Mouse (Mus musculus) neutrophil, adult 5-6 weeks (primary cell): Measurements from ENCODE around the gene Ddo. TPM values are rescaled to one million over a fixed set of nuclear protein-coding genes. Genes with fewer than 3 reads are reported as not detected.

ENCODE experiments used
- ATAC-seq: fragments of 151-379, 151-347 bp; 2 replicates; pipeline ENCODE4 v1.8.0; 2017; ENCODE audit warnings: mild to moderate bottlenecking, moderate TSS enrichment; ENCODE audit not compliant: insufficient number of reproducible peaks, poor library complexity, low FRiP score, severe bottlenecking; ENCODE audit errors: extremely low read depth
- total RNA-seq: library from RNA; stranded (forward); fragments of 200-1000 nt; gene quantifications from 2 replicates; pipeline ENCODE4 v1.2.3, GENCODE M21; 2017

The Ddo gene
- total RNA-seq = 0.12 TPM in 1 of 2 replicates, not detected in the other

DNA sequence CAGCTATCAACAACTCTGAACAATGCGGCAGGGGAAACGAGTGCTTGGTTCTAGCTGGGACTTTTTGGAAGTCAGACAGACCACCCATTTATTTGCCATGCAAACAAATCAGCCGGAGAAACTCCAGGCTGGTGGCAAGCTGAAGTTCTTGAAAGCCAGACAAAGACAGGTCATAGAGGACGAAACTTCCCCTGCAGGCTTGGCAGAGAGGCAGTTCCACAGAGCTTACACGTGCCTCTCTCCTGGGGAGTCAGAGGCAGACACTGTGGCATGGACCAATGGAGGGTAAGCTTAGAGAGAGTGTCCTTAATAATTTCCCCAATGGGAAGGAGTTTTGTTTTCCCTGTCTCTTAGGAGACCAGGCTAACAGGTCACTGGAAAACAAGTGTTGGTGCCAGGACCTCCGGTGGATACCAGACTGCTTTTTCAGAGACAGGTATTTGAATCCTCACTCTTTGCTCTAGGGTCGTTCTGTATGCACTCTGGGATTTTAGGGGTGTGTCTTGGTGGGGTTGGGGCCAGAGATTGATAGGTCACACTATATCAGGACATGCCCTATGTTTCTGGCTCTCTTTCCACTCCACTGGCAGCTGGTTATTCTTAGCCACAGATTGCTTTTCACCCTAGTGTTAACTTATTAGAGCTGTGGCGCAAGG lies at the start of gene Ddo:
Ddo (plus strand) TSS at position 356 of the 656 bp plus-strand sequence.
- no peak for ATAC-seq

DNA sequence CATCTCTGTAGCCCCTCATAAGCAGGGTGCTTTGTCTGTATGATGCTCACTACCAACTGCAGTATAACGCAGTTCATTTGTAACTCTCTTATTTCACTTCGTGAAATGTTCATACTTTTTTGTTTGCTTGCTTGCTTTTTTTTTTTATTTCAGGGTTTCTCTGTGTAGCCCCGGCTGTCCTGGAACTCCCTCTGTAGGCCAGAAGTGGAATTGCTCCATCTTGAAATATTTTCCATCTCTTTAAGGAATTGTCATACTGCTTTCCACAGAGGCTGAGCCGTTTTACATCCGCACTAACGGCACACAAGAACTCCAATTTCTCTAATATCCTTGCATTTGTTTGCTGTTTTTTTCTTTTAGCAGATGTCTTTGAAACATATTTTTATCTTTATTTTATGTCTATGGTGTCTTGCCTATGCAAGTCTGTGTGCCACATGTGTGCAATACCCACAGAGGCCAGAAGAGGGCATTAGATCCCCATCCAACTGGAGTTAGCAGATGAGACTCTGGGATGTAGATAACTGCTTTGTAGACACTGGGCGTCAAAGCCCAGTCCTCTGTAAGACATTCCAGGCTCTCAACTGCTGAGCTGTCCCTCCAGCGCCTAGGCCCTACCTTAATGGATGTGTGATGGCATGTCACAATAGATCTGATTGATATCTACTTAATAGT lies 46.1 kb upstream of the Ddo start:
- no peak for ATAC-seq

DNA sequence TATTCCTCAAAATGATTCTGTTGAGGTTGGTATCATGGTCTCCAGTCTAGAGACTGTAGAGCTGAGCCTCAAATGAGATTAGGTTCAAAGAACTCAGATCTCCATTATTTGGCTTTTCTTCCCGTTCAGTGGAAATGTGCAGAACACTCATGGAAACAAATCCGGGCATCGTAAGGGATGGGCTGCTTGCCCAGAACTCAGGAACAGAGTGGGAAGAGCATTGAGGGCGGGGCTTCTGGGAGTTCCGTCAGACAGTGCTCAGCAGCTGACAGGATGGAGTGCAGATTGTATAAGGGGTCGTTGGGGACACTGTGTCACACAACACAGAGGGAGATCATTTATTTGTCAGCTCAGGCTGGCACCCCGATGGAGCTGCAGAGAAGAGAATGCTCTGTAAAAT lies 37.6 kb upstream of the Ddo start:
- no peak for ATAC-seq

DNA sequence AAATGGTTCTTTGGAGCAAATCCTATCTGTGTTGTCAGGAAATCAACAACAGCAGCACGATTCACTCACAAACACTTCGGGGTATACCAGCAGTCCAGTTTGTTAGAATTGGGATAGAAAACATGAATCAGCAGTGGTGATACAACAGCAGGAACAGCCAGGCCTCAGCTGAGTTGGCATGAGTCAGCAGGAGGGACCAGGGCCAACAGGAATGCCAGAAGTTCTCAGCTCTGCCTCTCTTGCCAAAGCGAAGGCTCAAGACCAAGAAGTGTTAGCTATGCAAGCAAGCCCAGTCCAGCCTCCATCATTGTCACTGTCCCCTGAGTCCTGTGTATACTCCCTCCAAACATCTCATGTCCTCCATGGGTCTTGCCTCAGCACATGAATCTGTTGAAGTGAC lies 32.6 kb upstream of the Ddo start:
- ATAC-seq = no peak

DNA sequence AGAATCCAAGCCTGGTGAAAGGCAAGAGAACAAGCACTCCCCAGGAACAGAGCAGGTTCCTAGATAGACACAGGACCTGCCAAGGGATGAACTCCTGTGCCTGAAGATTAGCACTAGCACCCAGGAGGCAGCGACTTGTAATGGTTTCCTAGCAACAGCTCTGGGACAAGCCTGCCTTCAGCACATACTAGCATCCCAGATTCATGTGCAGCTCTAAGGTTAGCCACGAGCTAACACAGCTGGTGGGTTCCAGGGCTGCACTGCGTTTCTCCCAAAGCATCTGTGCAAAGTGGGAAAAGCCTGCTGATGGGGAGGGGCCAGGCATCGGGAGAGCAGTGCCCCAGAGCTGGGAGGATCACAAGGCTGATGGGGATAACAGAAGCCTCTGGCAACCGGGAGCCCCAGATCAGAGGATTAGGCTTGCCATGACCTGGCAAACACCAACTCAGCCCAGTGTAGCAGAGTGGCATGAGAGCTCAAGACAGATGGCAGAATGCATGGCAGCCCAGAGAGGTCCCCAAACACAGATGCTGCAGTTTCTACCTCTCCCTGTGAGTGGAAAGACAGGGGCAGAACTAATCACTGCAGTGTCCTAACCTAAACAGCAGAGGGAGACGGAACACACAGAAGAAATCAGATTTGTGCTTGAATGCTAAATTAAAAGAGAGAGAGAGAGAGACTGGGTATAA lies 25.0 kb upstream of the Ddo start:
- no peak for ATAC-seq

DNA sequence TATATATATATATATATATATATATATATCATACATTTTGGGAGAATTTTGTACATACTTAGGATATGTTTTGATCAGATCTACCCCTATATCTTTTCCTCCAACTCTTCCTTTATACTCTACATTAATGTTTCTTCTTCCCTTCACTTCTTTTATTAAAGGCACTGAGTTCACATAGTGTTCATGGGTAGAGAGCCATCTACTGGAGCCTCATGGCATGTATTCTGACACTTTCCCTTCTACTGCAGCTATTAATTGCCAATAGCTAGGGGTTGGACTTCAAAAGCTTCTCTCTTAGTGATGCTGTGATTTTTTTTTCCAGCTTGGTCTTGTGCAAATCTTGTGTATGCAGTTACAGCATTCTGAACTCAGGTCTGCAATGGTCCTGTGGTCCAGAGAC lies 11.8 kb upstream of the Ddo start:
- no peak for ATAC-seq

DNA sequence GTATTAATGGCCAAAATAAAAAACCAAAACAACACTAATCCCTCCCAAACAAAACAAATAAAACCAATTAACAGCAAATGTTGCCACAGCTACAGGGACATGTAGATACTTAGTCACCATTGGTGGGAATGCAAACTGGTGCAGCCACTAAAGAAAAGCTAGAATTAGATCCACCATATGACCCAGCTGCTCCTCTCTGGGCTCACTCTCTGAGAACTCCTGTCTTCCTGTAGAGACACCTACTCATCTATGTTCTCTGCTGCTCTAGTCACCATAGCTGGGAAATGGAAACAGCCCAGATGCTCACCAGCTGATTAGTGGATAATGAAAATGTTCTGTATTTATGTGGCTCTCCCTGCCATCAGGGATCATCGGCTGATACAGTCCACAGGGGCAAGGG lies 10.1 kb upstream of the Ddo start:
- ATAC-seq = no peak

DNA sequence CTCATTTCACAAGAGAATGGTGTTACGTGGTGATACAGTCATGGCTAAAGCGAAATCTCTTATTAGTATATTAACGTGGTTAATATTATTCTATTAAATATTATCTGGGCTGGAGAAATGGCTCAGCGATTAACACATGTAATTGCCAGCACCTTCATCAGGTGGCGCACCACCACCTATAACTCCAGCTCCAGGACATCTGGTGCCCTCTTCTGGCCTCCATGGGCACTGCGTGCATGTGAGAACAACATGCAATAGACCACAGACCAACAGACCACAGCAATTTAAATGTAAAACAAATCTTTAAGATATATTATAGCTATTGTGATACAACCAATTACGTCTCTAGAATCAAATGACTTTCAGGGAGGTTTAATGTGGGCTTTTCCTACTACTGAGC lies 671 bp upstream of the Ddo start:
- no peak for ATAC-seq

DNA sequence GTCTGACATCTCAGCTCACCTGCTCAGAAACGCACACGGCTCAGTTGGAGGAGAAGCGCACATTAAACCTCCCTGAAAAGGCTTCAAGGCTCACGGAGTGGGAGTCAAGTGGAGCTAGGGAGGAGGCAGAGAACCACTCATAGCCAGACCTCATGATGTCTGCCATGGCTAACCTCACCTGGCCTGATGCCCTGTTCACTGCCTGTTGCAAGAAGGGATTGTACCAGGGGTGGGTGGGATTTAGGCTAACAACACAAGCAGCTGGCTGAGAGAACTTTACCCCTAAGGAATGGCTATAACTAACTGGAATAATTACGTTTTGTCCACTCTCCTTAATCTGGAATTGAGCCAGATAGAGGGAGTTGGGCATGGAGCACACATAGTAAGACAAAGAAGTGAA lies 646 bp downstream of the Ddo start:
- no peak for ATAC-seq

DNA sequence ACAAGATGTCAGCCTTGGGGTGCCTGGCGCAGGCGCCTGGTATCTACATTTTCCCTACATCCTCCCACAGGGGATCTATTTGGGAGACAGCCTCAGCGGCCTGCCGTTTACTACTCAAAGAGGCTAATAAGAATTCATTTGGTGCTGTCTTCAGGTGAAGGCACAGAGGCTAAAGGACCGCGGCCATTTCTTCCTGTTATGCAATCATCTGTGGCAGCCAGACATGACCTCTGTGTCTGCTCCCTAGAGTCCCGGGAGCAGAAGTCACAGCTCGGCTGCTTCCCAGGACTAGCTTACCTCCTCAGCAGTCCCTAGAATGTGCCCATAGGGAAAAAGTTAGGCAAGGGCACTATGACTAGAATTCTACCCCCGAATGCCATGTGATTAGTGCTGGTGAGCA lies 1.1 kb downstream of the Ddo start:
- no peak for ATAC-seq

DNA sequence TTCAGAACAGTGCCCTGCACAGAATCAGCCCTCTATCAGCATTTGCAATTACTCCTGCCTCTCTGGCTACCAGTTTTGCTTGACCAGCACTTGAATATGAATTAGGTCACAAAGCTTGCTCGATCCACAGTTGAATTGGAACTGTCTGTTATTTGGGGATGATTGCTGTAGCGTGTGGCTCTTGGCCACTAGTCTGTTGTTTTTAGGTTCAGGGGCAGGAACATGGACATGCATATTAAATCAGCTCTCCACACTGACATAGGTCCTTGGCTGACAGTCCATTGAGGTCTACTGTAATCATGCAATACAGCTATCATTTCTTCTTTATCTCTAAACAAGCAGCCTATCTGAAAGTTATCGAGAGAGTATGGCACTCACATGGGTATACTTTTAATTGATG lies 2.3 kb downstream of the Ddo start:
- ATAC-seq = no peak

DNA sequence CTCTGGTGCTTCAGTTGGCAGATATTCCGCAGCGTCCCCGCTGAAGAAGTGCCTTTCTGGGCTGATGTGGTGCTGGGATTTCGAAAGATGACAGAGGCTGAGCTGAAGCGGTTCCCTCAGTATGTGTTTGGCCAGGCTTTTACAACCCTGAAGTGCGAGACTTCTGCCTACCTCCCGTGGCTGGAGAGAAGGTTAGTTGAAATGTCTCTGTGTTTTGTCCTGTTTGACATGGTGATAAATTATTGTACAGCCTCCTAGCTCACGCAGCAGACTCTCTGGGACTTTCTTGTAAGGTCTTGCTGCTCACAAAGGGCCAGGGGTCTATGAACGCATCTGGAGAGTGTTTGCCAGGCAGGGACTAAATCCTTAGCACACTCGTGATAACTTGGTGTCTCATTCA lies 7.5 kb downstream of the Ddo start:
- ATAC-seq = no peak

DNA sequence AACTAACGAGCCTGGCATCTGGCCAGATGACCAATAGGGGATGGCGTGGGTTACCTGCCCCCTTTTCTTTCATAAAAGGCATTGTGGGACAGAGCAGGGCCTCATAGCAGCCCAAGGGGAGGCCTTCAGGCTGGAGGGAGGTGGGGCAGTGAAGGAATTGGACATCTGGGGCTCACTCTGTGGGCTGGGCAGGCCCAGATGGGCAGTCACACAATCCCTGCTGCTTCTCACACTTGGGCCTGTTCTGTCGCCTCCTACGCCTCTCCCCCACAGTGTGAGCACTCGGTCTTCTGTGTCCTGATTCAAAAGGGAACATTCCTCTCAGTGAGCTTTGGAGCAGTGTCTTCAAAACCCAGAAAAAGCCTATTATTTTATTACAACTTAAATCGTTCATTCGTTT lies 8.5 kb downstream of the Ddo start:
- no peak for ATAC-seq

DNA sequence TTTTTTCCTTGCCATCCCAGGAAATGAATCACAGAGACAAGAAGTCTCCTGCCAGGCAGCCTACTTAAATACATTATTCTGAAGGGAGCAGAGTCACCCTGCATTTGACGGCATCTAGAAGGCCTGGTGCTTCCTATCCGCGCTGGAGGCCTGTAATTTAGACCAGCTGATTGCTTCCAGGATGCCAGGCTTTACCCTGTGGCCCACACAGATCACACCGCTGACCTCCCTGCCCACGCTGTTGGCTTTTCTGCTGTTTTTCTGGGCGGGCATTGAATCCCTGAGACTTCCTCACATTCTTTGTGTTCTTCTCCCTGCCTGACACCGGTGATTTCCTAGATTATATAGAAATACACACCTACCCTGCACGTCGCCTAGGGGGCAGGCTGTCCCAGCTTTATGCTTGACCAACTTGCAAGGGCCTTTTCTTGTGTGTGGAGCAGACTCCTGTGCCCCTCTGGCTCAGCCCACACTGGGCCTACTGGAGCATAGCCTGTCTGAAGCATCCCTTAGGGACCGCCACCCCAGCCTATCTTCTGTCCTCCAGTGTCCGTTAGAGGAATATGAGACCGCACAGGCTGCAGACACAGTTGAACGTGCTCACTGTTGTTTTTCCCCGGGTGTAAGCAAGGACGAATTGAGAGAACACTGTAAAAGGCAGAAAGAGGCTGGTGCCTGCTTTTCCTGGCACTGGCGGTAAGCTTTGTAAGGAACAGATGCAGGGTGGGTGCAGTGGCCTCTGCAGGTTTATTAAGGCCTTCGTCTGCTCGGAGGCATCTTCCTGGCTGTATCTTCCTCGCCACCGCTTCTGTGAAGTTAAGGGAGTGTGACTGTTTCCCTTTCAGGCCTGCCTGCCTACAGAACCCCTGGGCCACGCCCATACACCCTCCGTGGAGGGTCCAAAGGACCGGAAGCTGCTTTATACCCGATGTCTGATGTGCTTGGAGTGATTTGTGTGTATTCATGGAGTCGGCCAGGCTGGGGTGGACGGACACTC lies 9.3 kb downstream of the Ddo start:
- no peak for ATAC-seq

DNA sequence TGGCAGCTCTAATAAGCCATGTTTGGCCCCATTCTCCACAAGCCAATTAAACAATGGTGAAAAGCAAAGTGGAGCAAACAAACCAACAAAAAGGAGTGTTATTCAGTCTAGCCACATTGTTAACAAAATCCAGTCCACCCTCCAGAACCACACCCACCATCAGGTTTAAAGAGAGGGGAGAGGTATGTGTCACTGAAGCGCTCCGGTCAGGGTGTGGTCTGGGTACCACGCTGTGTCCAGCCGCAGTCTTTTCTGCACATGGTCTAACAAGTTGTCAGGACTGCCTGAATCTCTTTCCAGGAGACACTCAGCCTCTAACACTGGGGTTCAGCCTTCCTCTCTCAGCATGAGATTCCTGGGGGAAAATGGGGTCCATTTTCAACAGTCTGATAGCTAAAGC lies 10.6 kb downstream of the Ddo start:
- no peak for ATAC-seq

DNA sequence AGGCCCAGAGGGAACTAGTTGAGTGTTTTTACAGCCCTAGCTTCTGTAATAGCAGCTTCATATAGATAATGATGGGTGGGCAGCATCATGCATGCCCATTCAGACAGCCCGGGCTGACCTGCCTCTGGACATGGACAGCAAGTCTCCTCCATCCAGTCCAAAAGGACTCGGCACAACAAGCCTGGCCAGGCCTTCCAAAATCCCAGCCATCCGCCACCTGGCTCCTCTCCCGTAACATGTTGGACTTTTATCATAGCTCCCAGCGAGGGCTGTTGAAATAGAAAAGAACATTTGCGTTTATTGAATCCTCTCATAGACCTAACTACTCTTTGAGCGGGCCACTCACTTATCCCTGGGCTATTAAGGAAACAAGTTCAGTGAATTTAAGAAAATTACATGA lies 12.1 kb downstream of the Ddo start:
- ATAC-seq = no peak

DNA sequence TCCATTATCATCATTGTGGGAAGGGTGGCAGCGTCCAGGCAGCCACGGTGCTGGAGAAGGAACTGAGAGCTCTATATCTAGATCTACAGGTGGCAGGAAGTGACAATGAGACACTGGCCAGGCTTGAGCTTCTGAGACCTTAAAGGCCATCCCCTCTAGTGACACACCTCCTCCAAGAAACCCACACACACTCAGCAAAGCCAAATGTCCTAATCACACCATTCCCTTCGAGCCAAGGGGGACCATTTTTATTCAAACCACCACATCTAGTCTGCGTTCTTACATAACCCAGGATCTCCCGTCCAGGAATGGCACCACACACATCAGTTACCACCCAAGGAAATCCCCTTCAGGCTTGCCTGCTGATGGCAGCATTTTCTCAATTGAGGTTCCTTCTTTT lies 13.3 kb downstream of the Ddo start:
- ATAC-seq = no peak

DNA sequence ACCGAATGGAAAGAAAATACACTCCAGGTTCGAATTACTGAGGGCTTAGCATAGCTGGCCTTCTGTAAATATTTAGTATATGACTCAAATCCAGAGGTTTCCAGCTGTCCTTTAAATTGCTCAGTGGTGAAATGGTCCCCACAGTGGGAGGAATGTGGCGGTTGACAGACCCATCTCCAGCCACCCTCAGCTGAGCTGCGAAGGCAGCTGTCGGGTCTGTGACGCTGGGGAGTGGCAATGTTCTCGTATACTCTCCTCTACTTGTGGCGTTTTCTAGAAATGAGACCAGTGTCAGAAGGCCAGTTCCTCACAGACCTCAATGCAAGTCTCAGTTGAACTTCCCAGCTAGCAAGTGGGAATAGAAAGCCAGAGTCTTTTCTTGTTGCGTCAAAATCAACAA lies 14.6 kb downstream of the Ddo start:
- ATAC-seq = no peak

DNA sequence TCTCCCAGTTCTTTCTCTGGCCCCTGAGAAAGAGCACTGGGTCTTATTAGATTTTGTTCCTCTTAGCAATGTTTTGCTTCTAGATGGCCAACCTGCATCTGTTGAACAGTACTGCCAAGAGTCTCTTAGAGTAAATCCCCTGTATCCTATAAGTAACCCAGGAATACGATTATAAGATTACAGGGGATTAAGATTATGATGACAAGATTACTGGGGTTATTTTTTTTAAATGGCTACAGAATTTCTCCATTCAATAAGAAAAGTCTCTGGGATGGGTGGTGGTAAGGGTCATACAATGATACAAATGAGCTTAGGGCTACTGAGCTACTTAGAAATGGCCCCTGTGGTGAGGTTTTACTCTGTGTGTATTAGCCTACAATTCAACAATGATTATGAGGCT lies 15.5 kb downstream of the Ddo start:
- no peak for ATAC-seq
